Mouse (Mus musculus) cerebellum, postnatal 36 days (tissue): ENCODE data around the gene Nudt16l1.

Source experiments
- DNase-seq, 2 experiments: peaks; one replicate each; pipeline ENCODE4 v3.0.0; 2021 to 2022; ENCODE audit warnings: mixed read lengths in 2 of 2

The Nudt16l1 gene

GRCm38 (mm10) chr16:4963797-4964709 is 25.5 kb downstream of the Nudt16l1 start, which contains the start of gene Anks3:
TSS of gene Anks3 (minus strand) at chr16:4964205.
- DNase-seq = peak; percentile 98 to 99

DNA sequence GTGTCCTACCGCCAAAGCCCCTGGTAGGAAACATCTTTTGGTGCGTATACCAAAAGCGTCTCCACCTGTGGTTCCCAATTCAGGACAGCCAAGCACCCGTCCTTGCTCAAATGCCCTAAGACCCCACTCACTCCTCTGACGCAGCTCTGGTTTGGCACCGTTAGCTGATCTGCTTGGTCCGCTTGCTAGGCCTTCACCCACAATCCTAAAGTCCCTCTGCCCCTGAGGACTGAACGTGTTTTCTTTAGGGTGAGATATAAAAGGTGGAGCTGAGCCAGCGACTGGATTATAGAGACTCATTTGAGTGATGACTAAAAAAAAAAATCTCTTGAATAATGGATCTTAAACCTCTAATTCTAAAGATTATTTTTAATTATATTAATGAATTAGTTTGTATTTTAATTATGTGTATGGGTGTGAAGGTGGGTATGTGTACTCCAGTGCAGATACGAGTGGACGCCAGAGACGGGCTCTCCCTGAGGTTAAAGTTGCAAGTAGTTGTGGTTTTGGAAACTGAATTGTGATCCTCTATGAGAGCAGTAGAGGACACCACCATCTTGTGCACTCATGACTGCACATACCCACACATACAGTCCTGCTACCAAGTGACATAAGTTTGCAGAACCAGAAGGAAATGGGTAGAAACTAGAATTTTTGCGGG is 26.3 kb downstream of the Nudt16l1 start:
- DNase-seq = no peak

- DNase-seq = peak in 1 of 2 experiments; percentile 46
These were observed 27.0 kb downstream of the Nudt16l1 start for GRCm38 (mm10) chr16:4965392-4966129.

DNA sequence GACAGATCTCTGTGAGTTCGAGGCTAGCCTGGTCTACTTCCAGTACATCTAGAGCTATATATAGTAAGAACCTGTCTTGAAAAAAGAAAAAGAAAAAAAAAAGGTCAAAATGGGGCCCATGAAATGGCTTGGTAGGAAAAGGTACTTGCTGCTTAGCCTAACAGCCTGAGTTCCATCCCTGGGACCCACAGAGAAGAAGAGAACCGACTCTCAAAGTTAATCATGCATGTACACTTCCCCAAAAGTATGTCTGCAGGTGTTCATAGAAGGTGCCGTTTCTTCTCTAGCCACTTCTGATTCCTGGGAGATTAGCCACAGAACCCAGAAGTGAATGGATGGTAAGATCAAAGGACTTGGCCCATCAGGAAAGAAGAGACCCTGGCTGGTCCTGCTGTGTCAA is 29.9 kb downstream of the Nudt16l1 start:
- DNase-seq = no peak

DNA sequence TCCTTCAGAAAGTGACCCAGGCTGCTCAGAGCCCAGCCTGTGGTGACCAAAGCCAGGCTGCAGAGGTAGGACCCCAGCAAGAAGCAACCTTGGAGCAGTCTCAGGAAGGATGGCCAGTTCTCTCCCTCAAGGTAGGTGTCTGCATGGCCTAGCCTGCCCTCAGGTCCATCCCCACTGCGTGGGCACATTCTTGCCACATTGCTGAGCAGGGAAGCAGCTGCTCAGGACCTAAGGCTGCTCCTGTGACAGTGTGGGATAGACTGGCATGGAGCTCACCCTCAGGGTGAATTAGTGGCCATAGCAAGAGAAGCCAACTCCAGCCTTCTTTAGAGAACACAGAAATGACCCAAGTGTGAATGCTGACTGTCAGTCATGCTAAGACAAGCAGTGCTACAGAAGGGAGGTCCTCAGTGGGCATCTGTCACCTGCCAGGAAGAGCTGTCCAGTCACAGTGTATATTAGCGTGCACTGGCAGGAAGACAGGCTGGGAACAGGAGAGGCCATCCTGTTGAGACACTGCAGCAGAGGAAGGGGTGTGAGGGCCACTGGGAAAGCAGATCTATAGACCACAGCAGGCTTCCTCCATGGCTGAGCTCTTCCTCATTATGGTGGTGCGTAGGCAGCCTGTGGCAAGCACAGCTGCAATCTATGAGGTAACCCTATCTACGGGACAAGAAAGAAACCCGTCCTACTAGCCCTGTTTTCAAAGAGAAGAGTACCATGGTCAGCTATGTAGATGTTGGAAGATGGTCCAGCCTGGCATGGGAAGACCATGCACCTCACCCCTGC is 30.7 kb downstream of the Nudt16l1 start:
- no peak for DNase-seq

DNA sequence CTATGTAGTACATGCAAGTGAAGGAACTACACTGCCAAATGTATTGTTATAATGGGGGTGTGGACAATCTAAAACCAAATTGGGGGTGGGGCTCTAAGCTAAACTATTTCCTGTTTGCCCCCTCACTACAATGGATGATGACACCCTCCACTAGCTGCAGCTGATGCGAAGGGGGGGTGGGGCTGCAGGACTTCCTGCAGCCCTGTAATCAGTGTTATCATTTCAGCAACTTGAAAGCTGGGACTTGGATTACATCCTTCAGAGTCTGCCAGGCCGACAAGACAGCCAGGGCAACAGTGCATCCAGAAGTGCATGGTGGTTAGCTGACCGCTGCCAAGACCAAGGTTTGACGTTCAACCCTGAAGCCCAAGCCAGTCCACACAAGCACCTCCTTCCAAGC is 33.1 kb downstream of the Nudt16l1 start:
- DNase-seq = no peak

DNA sequence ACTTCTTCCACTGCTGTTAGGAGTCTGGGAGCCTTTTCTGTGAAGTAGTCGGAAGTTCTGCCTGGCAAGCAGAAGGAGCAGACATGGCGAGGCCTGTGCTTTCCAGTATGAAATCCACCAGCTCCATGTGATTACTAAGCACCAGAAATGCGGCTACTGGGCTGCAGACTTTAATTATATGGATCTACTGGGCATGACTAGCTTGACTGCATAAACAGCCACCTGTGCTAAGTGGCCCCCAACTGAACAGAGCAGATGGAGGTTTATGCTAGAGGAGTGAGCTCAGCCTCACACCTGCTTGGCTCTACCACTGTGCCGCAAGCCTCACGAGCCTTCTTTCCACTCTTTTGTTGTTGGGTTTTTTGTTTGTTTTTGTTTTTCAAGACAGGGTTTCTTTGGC is 36.0 kb downstream of the Nudt16l1 start:
- DNase-seq = peak; percentile 61 to 63

DNA sequence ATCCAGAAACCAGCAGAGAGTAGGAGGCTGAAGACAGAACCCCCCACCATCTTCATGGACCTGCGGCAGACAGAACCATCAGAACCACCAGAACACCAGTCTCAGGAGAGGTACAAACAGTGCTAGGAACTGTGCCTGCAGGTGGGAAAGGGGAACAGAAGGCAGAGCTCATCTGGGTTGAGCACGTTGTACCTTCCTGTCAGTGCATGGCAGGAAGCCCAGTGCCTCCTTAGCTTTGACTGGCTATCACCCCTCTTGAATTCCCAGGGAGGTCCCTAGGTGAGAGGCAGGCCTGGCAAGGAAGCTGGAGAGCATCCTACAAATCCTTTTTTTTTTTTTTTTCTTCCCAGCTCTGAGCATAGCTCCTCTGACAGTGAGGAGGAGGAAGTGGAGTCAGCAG is 37.6 kb downstream of the Nudt16l1 start:
- peak; percentile 53 to 63 for DNase-seq

DNA sequence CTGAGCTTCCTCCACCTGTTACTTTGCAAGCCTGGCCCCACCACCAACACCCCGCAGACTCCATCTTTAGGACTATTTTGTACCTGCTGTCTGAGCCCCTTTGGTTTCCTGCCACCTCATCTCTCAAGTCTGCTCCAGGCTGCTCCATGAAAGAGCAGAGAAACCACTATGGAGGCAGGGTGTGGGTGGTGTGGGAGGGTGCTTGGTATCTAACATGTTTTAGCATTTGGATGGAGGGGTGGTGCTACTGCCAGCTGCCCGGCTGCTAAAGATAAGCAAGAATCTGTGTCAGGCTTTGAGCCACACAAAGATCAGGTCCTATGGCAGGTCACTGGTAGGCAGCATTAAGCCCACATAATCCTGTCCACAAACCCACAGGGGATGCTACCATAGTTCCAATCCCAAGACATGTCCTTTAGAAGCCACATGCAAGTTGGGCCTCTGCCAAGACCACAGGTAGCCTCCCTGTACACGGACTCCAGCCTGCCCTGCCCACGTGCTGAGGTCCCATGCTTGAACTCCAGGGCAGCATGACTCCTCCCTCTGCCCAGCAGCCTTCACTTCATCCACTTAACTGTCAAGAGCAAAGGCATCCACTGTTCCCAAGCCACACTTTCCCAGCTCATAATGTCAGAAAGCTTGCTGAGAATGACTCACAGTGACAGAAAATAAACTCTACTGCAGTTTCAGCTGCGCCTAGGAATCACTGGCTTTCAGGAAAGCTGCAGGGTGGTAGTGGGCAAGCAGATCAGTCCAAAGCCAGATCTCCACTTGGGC is 39.9 kb downstream of the Nudt16l1 start:
- no peak for DNase-seq

GRCm38 (mm10) chr16:4979755-4980380 is 41.3 kb downstream of the Nudt16l1 start:
- peak in 1 of 2 experiments; percentile 29 for DNase-seq

DNA sequence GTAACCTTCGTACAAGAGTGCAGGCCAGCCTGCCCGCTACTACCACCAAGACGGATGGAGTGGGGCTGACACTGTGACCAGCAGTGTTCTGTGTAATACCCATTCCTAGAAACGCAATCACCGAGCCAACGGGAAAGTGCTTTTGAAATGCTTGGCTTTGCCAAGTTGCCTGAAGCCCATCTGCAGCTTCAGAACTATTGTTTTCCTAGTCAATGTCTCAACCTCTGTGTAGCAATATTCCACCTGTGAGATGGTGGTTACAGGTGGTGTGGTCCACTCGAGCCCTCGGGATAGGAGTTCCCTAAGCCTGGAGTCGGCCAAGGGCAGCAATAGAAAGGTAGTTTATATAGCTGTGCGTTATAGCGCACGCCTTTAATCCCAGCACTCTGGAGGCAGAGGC is 46.2 kb downstream of the Nudt16l1 start:
- no peak for DNase-seq
